Mouse (Mus musculus) midbrain, embryonic 11.5 days (tissue): ENCODE data around the gene Arhgef7. TPM values are rescaled to one million over a fixed set of nuclear protein-coding genes. Genes with fewer than 3 reads are reported as not detected.

ENCODE experiments used
- ATAC-seq: fragments of 200-750 bp; cut with Nextera tagmentation; 2 replicates; pipeline ENCODE4 v1.8.0; 2017; ENCODE audit warnings: moderate TSS enrichment, moderate library complexity; ENCODE audit not compliant: low FRiP score
- DNase-seq: peaks from one replicate; pipeline ENCODE4 v3.0.0; 2015; ENCODE audit warnings: low spot score; ENCODE audit errors: missing footprints
- H3K27ac ChIP-seq: fragments of 300-500 bp; sonication (generic); 2 replicates; pipeline ENCODE4 v1.5.1; 2014; ENCODE audit warnings: low read depth, low read length
- H3K27me3 ChIP-seq: fragments of 300-500 bp; sonication (generic); 2 replicates; pipeline ENCODE4 v1.6.1; 2014; ENCODE audit warnings: mild to moderate bottlenecking, low read length, moderate library complexity, mixed read lengths; ENCODE audit not compliant: control insufficient read depth, insufficient read depth
- H3K36me3 ChIP-seq: fragments of 300-500 bp; sonication (generic); 2 replicates; pipeline ENCODE4 v1.6.1; 2014; ENCODE audit warnings: mild to moderate bottlenecking, low read length, moderate library complexity, mixed read lengths; ENCODE audit not compliant: control insufficient read depth, insufficient read depth
- H3K4me1 ChIP-seq: fragments of 300-500 bp; sonication (generic); 2 replicates; pipeline ENCODE4 v1.6.1; 2014; ENCODE audit warnings: low read length; ENCODE audit not compliant: control insufficient read depth, insufficient read depth
- H3K4me2 ChIP-seq: fragments of 300-500 bp; sonication (generic); 2 replicates; pipeline ENCODE4 v1.6.1; 2014; ENCODE audit warnings: mild to moderate bottlenecking, moderate library complexity
- H3K4me3 ChIP-seq: fragments of 300-500 bp; sonication (generic); 2 replicates; pipeline ENCODE4 v1.5.1; 2014; ENCODE audit warnings: low read depth, low read length
- H3K9ac ChIP-seq: fragments of 300-500 bp; sonication (generic); 2 replicates; pipeline ENCODE4 v1.6.1; 2014; ENCODE audit warnings: low read length
- H3K9me3 ChIP-seq: fragments of 300-500 bp; sonication (generic); 2 replicates; pipeline ENCODE4 v1.6.1; 2016; ENCODE audit warnings: low read length; ENCODE audit not compliant: control insufficient read depth
- WGBS: fragments of 180-500 bp; shearing (Covaris S2); extraction: QIAGEN DNeasy Blood & Tissue Kit; methylation state at CpG from one replicate; pipeline ENCODE4 v1.1.7; 2014; 5-methylcytosine and 5-hydroxymethylcytosine counted together
- polyA plus RNA-seq: library from polyadenylated mRNA; unstranded; fragments of >200 nt; fragmentation: Nextera tagmentation; extraction: Ambion mirVana; gene quantifications from 2 replicates; pipeline ENCODE4 v1.2.1, GENCODE M21; 2014

Arhgef7 gene
- polyA plus RNA-seq, 1 experiment from 2014 or later = 56.8 TPM

DNA sequence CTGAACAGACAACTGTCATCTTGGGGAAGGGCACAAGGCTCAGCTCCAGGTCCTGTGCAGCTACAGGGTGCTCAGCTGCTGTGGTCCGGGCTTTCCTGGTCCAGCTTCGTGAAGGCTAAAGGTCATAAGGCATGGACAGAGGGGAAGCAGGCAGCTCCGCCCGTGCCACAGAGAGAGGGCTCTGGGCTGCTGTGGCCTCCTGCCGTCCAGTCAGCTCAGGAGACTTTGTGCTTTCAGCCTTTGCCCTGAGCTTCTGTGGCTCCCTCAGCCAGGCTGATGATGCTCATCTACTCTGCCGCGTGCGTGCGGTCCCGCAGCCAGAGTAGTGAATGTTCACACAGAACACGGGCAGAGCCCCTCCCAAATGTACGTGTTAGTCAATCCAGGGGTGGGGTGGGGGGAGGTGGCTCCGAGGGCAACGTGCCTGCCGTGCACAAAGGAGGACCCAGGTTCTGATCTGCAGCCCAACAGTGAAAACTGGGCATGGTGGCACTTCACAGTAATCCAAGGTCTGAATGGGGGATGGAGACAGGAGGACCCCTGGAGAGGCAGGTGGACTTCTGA, 8.2 kb downstream of the Arhgef7 start:
- ATAC-seq (no peak), DNase-seq (no peak)
- Histone ChIP-seq H3K4me3 (no peak overlapping the region), H3K27me3 (no peaks in the 10 kb centered on the region), H3K36me3 (peaks cover 13% of the 10 kb centered on the region), H3K9ac (no peak overlapping the region), H3K9me3 (no peaks in the 10 kb centered on the region), H3K4me2 (no peak overlapping the region), H3K27ac (no peak overlapping the region), H3K4me1 (no peaks in the 10 kb centered on the region)
- 86% methylated on average over 15 of the region's 15 CpGs for WGBS

DNA sequence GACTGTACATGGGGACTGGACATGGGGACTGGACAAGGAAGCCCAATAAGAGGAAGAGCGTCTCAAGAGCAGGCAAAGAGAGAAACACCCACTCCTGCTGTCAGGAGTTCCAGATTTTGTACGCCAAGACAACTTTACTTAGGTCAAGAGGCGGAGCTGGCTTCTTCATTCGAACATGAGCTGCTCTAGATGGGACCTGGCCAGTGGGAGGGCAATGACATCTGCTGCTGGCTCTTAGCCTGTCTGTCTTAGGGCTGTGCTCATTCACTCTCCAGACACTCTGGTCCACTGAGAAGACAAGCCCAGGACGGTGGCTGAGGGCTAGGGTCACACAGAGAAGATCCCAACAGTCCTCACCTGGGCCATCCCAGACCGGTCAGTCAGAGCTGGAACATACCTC, 9.6 kb downstream of the Arhgef7 start:
- Histone ChIP-seq H3K4me2 (no peak overlapping the region), H3K27me3 (no peaks in the 10 kb centered on the region), H3K4me3 (no peak overlapping the region), H3K9me3 (no peaks in the 10 kb centered on the region), H3K4me1 (no peaks in the 10 kb centered on the region), H3K9ac (no peak overlapping the region), H3K36me3 (peaks cover 13% of the 10 kb centered on the region), H3K27ac (no peak overlapping the region)
- no peak for DNase-seq
- ATAC-seq = no peak
- WGBS = 89% methylated on average over 6 of the region's 6 CpGs

DNA sequence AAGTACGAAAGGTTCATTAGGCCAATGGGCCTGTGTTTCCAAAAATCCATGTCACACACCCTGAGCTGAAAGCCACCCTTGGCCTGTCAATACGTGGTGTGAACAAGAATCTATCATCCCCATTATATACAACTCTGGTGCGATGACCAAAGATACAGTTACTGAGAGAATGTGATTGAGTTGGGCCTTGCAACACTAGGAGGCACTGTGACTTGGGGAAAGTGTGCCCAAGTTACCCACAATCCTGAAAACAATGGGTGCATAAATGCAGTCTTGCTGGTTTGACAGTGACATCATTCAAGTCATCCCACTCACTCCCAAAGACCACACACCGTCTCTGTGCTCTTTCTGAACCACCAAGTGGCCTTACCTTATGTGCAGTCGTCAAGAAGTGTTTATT, 11.6 kb downstream of the Arhgef7 start:
- Histone ChIP-seq H3K4me1 (no peaks in the 10 kb centered on the region), H3K36me3 (peaks cover 13% of the 10 kb centered on the region), H3K4me2 (no peak overlapping the region), H3K9ac (no peak overlapping the region), H3K27ac (no peak overlapping the region), H3K27me3 (no peaks in the 10 kb centered on the region), H3K4me3 (no peak overlapping the region), H3K9me3 (no peaks in the 10 kb centered on the region)
- no peak for ATAC-seq
- WGBS = 90% methylated on average over 5 of the region's 5 CpGs
- DNase-seq = no peak

DNA sequence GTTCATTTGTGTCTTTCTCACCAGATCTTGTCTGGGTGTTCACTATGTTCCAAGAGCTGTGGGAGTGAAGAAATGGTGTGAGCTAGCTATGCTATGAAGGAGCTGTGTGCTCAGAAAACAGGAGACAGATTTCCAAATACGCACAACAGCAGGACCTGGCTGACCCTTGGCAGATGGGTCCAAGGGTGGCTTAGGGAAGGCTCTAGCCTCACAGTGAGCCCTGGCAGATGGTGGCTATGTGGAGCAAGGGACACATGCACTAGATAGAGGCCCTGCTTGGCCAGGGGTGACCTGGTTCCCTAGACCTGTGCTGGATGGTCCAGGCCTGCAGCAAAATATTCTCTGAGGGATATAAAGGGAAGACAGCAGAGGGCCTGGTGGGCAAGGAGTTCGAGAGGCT, 13.3 kb downstream of the Arhgef7 start:
- Histone ChIP-seq H3K4me1 (no peaks in the 10 kb centered on the region), H3K9ac (no peak overlapping the region), H3K4me3 (no peak overlapping the region), H3K4me2 (no peak overlapping the region), H3K27me3 (no peaks in the 10 kb centered on the region), H3K36me3 (peaks cover 10% of the 10 kb centered on the region), H3K9me3 (no peaks in the 10 kb centered on the region), H3K27ac (no peak overlapping the region)
- ATAC-seq (no peak), DNase-seq (no peak)
- 83% methylated on average over 2 of the region's 2 CpGs for WGBS

DNA sequence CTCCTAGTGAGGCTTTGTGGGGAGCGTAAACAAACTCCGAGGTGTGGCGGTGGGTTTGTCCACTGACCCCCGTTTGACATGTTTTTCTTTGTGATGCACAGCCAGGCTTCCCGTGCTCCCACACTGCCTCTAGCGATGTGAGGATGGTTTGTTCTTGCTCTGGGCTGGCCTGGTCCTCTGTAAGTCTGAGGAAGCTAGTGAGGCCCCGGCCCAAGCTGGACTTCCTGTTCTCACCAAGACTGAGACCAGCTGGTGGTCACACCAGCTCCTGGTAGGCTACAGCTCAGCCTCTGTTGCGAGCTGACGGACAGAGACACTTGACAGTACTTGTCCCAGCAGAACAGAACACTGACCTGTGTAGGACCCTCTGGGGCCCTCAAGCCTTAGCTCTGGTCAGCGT, 16.1 kb downstream of the Arhgef7 start:
- Histone ChIP-seq H3K4me1 (no peaks in the 10 kb centered on the region), H3K4me2 (no peak overlapping the region), H3K27me3 (no peaks in the 10 kb centered on the region), H3K9ac (no peak overlapping the region), H3K4me3 (no peak overlapping the region), H3K27ac (no peak overlapping the region), H3K36me3 (peaks cover 5% of the 10 kb centered on the region), H3K9me3 (no peaks in the 10 kb centered on the region)
- no peak for DNase-seq
- 85% methylated on average over 10 of the region's 10 CpGs for WGBS
- ATAC-seq = no peak

DNA sequence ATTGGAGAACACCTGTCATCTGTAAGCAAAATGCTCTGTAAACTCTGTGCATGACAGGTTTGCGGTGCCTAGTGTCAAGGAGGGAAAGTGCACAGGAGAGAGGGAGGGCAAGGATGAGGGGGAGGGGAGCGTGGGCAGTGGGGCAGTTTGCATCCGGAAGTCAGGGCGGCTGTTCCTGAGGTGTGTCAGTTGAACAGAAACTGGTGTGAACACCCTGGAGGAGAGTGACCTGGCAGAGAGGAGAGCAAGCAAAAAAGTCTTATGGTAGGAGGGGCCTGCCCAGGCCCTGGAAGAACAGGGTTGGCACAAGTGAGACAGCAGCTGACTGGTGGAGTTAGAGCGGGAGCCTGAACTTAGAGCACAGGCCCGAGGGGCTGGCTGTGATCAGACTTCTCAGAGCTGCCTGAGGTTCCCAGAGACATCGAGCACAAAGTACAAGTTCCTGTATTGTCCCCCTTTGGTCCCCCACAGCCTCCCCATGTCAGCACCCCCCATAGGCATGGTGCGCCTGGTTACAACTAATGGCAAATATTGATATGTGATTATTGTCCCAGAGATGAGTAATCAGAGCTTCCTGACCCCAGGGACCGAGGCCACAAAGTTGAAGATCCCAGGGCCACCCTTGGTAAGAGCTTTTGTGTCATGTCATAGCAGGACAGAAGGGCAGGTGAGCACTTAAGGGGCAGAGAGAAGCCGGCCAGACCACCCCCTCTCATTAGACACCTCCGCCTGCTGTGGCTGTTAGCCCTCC, 19.5 kb downstream of the Arhgef7 start:
- Histone ChIP-seq H3K27me3 (no peaks in the 10 kb centered on the region), H3K4me2 (no peak overlapping the region), H3K4me1 (no peaks in the 10 kb centered on the region), H3K27ac (no peak overlapping the region), H3K9me3 (no peaks in the 10 kb centered on the region), H3K36me3 (no peaks in the 10 kb centered on the region), H3K4me3 (no peak overlapping the region), H3K9ac (no peak overlapping the region)
- ATAC-seq (no peak), DNase-seq (peak; percentile 39)
- 89% methylated on average over 11 of the region's 11 CpGs for WGBS

DNA sequence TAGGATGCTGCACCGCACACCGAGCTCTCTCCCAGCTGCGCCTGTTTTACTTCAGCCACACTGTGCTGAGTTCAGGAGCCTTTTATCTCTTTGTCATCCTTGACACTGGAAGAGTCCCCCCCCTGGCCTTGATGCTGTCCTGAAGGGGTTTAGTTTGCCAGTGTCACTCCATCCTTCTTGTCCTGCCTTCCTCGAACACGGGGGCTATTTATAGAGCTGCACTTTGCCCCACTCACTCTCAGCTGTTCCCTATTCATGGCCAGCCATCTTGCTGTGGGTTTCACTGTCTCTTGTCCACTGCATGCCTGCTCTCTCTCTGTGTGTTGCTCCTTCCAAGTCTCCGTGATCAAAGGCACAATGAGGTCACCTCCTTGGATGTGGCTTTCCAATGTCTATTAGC, 22.0 kb downstream of the Arhgef7 start:
- ATAC-seq = no peak
- no peak for DNase-seq
- H3K27me3 ChIP-seq = no peaks in the 10 kb centered on the region
- no peak overlapping the region for H3K27ac ChIP-seq
- H3K4me1 ChIP-seq = no peaks in the 10 kb centered on the region
- 80% methylated on average over 6 of the region's 6 CpGs for WGBS
- no peak overlapping the region for H3K4me2 ChIP-seq
- H3K36me3 ChIP-seq = no peaks in the 10 kb centered on the region
- H3K9ac ChIP-seq = no peak overlapping the region
- no peak overlapping the region for H3K4me3 ChIP-seq
- H3K9me3 ChIP-seq = no peaks in the 10 kb centered on the region

DNA sequence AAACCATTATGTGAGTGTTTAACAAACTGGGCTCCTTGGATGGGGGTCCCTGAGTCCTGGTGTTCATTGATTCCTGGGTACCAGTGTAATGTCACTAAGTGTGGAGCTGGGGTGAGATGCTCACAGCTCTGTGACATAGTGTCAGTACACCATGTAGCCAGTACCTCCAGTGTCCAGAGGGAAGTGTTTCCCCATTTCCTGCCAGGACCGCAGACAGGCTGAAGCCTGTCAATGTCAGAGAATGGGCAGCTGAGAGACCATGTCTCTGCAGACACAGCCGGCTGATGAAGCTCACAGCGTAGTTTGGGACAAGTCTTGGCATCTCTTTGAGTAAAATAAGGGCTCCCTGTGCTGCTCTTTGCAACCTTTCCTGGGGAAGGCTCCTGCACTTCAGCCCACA, 24.8 kb downstream of the Arhgef7 start:
- no peaks in the 10 kb centered on the region for H3K27me3 ChIP-seq
- 95% methylated on average over 3 of the region's 3 CpGs for WGBS
- ATAC-seq (no peak), DNase-seq (no peak)
- no peak overlapping the region for H3K9ac ChIP-seq
- H3K36me3 ChIP-seq = no peaks in the 10 kb centered on the region
- no peaks in the 10 kb centered on the region for H3K9me3 ChIP-seq
- no peak overlapping the region for H3K4me3 ChIP-seq
- H3K4me1 ChIP-seq = peaks cover 2% of the 10 kb centered on the region
- no peak overlapping the region for H3K4me2 ChIP-seq
- no peak overlapping the region for H3K27ac ChIP-seq

DNA sequence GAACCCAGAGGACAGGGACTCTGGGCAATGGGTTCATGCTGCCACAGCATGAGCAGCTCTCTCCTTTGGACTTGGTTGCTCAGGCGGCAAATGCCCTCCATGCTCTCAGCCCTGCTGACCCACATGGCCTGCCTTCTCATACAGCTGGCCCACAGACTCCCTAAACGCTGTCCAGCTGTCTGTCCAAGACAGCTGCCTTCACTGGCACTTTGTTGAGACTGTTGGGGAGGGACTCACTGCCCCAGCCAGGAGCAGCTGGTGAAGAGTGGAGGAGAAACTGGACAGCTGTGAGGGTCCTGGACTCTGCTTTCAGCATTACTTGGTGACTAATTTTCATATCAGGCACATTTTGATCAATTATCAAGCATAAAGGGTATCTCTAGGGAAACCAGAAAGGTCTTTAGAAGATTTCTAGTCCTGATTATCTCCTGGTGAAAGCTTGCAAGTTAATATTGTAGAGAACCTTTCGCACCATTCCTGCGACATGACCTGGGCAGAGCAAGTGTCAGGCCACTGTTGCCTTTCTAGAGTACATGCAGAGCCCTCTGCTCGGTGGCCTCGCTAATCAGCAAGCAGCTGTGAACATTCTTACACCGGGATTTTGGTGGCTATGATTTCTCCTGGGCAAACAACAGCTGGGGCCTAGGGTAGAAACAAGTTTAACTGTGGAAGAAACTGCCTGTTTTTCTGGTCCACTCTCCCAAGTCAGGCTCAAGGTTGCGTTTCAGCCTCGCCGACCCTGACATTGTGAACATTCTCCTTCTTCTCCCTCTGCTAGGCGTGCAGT, 25.8 kb downstream of the Arhgef7 start:
- no peak for ATAC-seq
- no peaks in the 10 kb centered on the region for H3K9me3 ChIP-seq
- peaks cover 6% of the 10 kb centered on the region for H3K4me1 ChIP-seq
- no peak overlapping the region for H3K27ac ChIP-seq
- no peak for DNase-seq
- 79% methylated on average over 11 of the region's 11 CpGs for WGBS
- no peak overlapping the region for H3K4me3 ChIP-seq
- H3K27me3 ChIP-seq = no peaks in the 10 kb centered on the region
- no peaks in the 10 kb centered on the region for H3K36me3 ChIP-seq
- H3K9ac ChIP-seq = no peak overlapping the region
- no peak overlapping the region for H3K4me2 ChIP-seq
